Mouse (Mus musculus) megakaryocyte, embryonic 14.5 days (primary cell): ENCODE measurements at regions not wholly inside any gene's neighbourhood (a gene's known extent, or its start where the extent isn't known, plus 50 kb on each side); places are given as distances from the start of the nearest gene placed in this dataset.

Source experiments
- FLI1 ChIP-seq: IDR thresholded peaks from 2 replicates; pipeline ENCODE4 v1.6.1; 2012; ENCODE audit warnings: low read length, inconsistent platforms, mixed read lengths
- GATA1 ChIP-seq: IDR thresholded peaks from 3 replicates; pipeline ENCODE4 v1.6.1; 2012; ENCODE audit warnings: mixed read lengths, low read length, inconsistent platforms, borderline replicate concordance

GRCm38 (mm10) chr2:79099601-79100000 lies 155.6 kb upstream of the Itga4 start:
- TF ChIP-seq GATA1 (no peak), FLI1 (no peak)
